Mouse (Mus musculus): Measurements from ENCODE around the gene Dcst2. TPM values are rescaled to one million over a fixed set of nuclear protein-coding genes. Genes with fewer than 3 reads are reported as not detected.
A peak's percentile ranks its signal among the peaks of the same experiment; 100 is the strongest.

The Dcst2 gene
- total RNA-seq, 2 experiments from 2014 or later = 0.29 to 0.77 TPM

DNA sequence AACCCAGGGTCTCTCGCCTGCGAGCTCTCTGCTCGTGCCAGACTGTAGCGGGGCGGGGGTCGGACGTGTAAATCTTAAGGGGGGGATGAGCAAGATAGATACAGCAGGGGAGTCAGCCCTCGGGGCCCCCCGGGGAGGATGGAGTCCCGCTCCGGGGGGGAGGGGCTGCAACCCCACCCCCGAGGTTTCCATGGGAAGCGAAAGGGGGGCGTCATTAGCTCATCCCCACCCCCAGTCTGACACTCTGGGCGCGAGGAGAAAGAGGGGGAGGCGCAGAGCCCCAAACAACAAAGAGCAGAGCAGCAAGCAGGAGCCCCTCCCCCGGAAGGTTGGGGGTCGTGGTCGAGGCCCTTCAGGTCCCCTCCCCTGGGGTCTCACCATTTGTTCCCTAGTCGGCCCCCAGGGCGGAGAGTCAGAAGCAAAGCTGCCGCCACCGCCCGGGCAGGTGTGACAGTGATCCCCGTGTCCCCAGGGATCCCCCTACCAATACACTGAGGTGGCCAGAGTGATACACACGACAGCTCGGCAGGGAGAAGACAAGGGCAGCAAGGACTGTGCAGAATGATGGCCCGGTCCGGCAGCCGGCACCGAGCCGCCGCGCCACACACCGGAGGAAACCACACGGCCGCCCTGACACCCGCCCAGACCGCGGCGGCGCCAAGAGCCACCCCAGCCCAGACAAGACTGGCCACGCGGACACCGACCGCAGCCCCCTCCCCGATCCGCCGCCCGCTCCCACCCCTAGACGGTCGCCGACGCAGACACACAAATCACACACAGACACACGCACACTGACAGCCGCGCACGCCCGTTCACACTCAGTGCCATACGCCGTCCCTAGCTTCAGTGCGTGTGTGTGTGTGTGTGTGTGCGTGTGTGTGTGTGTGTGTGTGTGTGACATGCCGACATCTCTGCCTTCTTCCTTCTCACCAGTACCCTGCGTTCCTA, 40.3 kb upstream of the Dcst2 start:
- no peak for DNase-seq (ENCODE audit: low spot score in 2 of 2)
- TF ChIP-seq CTCF (conservative IDR thresholded peaks at IDR 0.05) = no peak
- H3K4me3 ChIP-seq = peak overlapping the region; percentile 83
- H3K27ac ChIP-seq = peak overlapping the region; percentile 93

- DNase-seq (ENCODE audit: low spot score in 2 of 2) = no peak
- peak overlapping the region; percentile 93 for H3K27ac ChIP-seq
These were observed 39.7 kb upstream of the Dcst2 start for GRCm38 (mm10) chr3:89322131-89322500.

GRCm38 (mm10) chr3:89322514-89323165, 39.1 kb upstream of the Dcst2 start, which contains the start of gene Efna3:
Efna3 (minus strand) TSS chr3:89322965.
- Histone ChIP-seq H3K4me3 (peak within 1 kb of the TSS; percentile 83), H3K27ac (peak within 1 kb of the TSS; percentile 93)
- peak; percentile 87 to 89 for DNase-seq (ENCODE audit: low spot score in 2 of 2)
- TF ChIP-seq CTCF (conservative IDR thresholded peaks at IDR 0.05) = no peak

More at GRCm38 (mm10) chr3:89322131-89322500, 39.7 kb upstream of the Dcst2 start:
- peak overlapping the region; percentile 83 for H3K4me3 ChIP-seq
- no peak for TF ChIP-seq CTCF (conservative IDR thresholded peaks at IDR 0.05)

GRCm38 (mm10) chr3:89325882-89326281, 35.9 kb upstream of the Dcst2 start:
- no peak for TF ChIP-seq CTCF (conservative IDR thresholded peaks at IDR 0.05)
- no peak overlapping the region for H3K27ac ChIP-seq
- no peak overlapping the region for H3K4me3 ChIP-seq
- DNase-seq (ENCODE audit: low spot score in 2 of 2) = no peak

- H3K27ac ChIP-seq = no peak overlapping the region
- no peak for TF ChIP-seq CTCF (conservative IDR thresholded peaks at IDR 0.05)
- H3K4me3 ChIP-seq = no peak overlapping the region
- DNase-seq (ENCODE audit: low spot score in 2 of 2) = no peak
These were observed 34.4 kb upstream of the Dcst2 start for GRCm38 (mm10) chr3:89327371-89327870.

DNA sequence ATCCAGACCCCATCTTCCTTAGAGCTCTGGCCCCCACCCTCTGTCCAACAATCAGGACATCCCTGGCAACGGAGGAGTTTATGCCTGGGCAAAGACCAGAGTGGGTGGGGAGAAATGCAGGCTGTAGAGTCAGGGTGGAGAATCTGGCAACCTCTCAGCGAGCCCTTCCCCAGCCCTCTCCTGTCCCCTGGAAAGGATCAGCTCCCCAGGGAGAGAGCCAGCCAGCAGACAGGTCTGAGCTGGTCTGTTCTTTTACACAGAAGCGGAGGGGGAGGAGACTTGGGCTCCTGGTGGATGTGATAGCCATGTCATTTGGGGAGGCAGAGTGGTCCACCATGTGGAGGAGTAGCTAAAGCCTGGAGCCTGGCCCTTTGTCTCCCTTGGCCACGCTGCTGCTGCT, 33.2 kb upstream of the Dcst2 start:
- Histone ChIP-seq H3K4me3 (no peak overlapping the region), H3K27ac (no peak overlapping the region)
- TF ChIP-seq CTCF (conservative IDR thresholded peaks at IDR 0.05) = no peak
- no peak for DNase-seq (ENCODE audit: low spot score in 2 of 2)

DNA sequence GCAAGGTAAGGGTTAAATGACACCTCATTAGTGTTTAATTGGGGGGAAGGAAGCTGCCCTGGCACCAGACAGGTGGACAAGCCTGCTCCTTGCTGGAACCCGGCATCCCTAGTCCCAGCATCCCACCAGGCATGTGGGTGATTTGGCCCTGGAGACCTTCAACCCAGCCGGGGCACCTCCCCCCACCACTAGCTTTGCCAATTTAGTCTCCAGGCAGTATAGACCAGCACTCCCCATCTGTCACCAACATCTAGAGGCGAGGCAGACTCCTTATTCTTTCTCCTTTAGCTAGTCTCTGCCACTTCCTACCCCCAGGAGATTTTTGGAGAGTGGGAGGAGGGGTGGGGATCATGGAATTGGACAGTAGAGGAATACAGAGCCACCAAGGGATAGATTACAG, 31.4 kb upstream of the Dcst2 start:
- no peak overlapping the region for H3K27ac ChIP-seq
- TF ChIP-seq CTCF (conservative IDR thresholded peaks at IDR 0.05) = no peak
- DNase-seq (ENCODE audit: low spot score in 2 of 2) = no peak

GRCm38 (mm10) chr3:89330948-89331347, 30.8 kb upstream of the Dcst2 start:
- no peak overlapping the region for H3K4me3 ChIP-seq
- no peak for DNase-seq (ENCODE audit: low spot score in 2 of 2)
- TF ChIP-seq CTCF (conservative IDR thresholded peaks at IDR 0.05) = no peak
- no peak overlapping the region for H3K27ac ChIP-seq

More for the DNA sequence above, 31.4 kb upstream of the Dcst2 start:
- H3K4me3 ChIP-seq = no peak overlapping the region

GRCm38 (mm10) chr3:89331561-89331960, 30.2 kb upstream of the Dcst2 start:
- no peak for TF ChIP-seq CTCF (conservative IDR thresholded peaks at IDR 0.05)
- H3K27ac ChIP-seq = no peak overlapping the region
- DNase-seq (ENCODE audit: low spot score in 2 of 2) = no peak
- no peak overlapping the region for H3K4me3 ChIP-seq

DNA sequence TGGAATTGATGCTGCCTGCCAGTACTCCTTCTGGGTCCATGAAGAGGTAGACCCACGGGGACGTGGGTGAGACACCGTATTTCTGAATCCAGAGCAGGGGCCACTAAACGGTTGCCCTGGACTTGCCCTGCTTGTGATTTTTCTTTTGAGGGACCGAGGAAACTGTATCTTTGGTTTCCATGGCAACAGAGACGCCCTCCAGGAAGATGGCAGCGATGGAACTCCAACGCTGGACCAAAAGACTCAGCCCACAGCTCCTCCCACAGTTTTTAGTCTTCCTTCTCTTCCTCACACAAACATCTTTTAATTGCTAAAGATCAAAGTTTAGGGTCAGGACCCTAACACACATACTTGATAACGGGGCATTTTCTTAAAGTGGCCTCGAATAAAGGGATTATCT, 29.8 kb upstream of the Dcst2 start:
- Histone ChIP-seq H3K4me3 (no peak overlapping the region), H3K27ac (no peak overlapping the region)
- no peak for DNase-seq (ENCODE audit: low spot score in 2 of 2)
- no peak for TF ChIP-seq CTCF (conservative IDR thresholded peaks at IDR 0.05)

GRCm38 (mm10) chr3:89332476-89332875, 29.3 kb upstream of the Dcst2 start:
- Histone ChIP-seq H3K4me3 (no peak overlapping the region), H3K27ac (no peak overlapping the region)
- TF ChIP-seq CTCF (conservative IDR thresholded peaks at IDR 0.05) = no peak
- no peak for DNase-seq (ENCODE audit: low spot score in 2 of 2)

- no peak for TF ChIP-seq CTCF (conservative IDR thresholded peaks at IDR 0.05)
These were observed 28.7 kb upstream of the Dcst2 start for GRCm38 (mm10) chr3:89333053-89333452.

DNA sequence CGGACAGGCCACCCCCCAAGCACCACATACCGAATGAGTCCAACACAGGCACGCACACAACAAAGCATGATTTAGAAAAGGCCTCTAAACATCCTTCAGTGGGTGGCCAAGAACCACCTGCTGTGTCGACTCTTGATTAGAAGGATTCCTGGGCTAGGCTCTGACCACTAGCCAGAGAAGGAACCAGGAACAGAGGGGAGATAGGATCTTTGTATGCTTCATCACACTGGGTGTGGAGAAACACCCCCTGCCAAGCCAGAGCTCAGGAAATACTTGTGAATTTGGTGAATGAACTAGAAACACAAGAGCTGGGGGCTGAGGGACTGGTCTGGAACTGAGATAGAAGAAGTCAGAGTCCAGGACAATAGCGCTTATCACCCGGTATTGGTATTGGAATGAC, 25.2 kb upstream of the Dcst2 start:
- TF ChIP-seq CTCF (conservative IDR thresholded peaks at IDR 0.05) = no peak
- Histone ChIP-seq H3K27ac (peak overlapping the region; percentile 83), H3K4me3 (no peak overlapping the region)
- DNase-seq (ENCODE audit: low spot score in 2 of 2) = no peak

More at GRCm38 (mm10) chr3:89333053-89333452, 28.7 kb upstream of the Dcst2 start:
- H3K4me3 ChIP-seq = no peak overlapping the region
- no peak for DNase-seq (ENCODE audit: low spot score in 2 of 2)
- no peak overlapping the region for H3K27ac ChIP-seq

All from layer of hippocampus, adult 2 months (tissue).